Mouse (Mus musculus): ENCODE measurements around the gene Lamc1.

GRCm38 (mm10) chr1:153307509-153308178 lies 24.9 kb downstream of the Lamc1 start:
- TF ChIP-seq CTCF (IDR thresholded peaks at IDR 0.05; ENCODE audit: low read depth, low read length): no peak
- no peak for TF ChIP-seq POLR2A (IDR thresholded peaks at IDR 0.05; ENCODE audit: extremely low read depth, insufficient read depth, low read length)
